Mouse (Mus musculus) hindbrain, embryonic 11.5 days (tissue): ENCODE measurements at regions not wholly inside any gene's neighbourhood (a gene's known extent, or its start where the extent isn't known, plus 50 kb on each side); places are given as distances from the start of the nearest gene placed in this dataset.
"Not testable (repeated sequence)": the region's sequence is repeated elsewhere in the genome, so short reads cannot be mapped to it uniquely, and the experiment has no call there.

Experiments
- ATAC-seq: fragments of 200-750 bp; cut with Nextera tagmentation; 2 replicates; pipeline ENCODE4 v1.8.0; 2017; ENCODE audit warnings: mild to moderate bottlenecking, moderate TSS enrichment, moderate library complexity; ENCODE audit not compliant: low FRiP score
- DNase-seq: peaks from one replicate; pipeline ENCODE4 v3.0.0-alpha.2; 2015; ENCODE audit warnings: low spot score
- H3K27ac ChIP-seq: fragments of 300-500 bp; sonication (generic); 2 replicates; pipeline ENCODE4 v1.5.1; 2014; ENCODE audit warnings: mild to moderate bottlenecking, low read depth, low read length
- H3K27me3 ChIP-seq: fragments of 300-500 bp; sonication (generic); 2 replicates; pipeline ENCODE4 v1.6.1; 2014; ENCODE audit warnings: mild to moderate bottlenecking, low read length, moderate library complexity, mixed read lengths; ENCODE audit not compliant: control insufficient read depth, insufficient read depth
- H3K36me3 ChIP-seq: fragments of 300-500 bp; sonication (generic); 2 replicates; pipeline ENCODE4 v1.6.1; 2014; ENCODE audit warnings: mild to moderate bottlenecking, low read length, moderate library complexity, mixed read lengths; ENCODE audit not compliant: control insufficient read depth, insufficient read depth
- H3K4me1 ChIP-seq: fragments of 300-500 bp; sonication (generic); replicated peaks from 2 replicates; pipeline ENCODE4 v1.6.1; 2014; ENCODE audit warnings: low read length, mixed read lengths; ENCODE audit not compliant: control insufficient read depth, insufficient read depth
- H3K4me2 ChIP-seq: fragments of 300-500 bp; sonication (generic); replicated peaks from 2 replicates; pipeline ENCODE4 v1.6.1; 2014; ENCODE audit warnings: mild to moderate bottlenecking, low read depth, low read length
- H3K4me3 ChIP-seq: fragments of 300-500 bp; sonication (generic); 2 replicates; pipeline ENCODE4 v1.5.1; 2014; ENCODE audit warnings: low read depth, low read length
- H3K9ac ChIP-seq: fragments of 300-500 bp; sonication (generic); 2 replicates; pipeline ENCODE4 v1.6.1; 2014; ENCODE audit warnings: low read depth, low read length
- H3K9me3 ChIP-seq: fragments of 300-500 bp; sonication (generic); 2 replicates; pipeline ENCODE4 v1.6.1; 2016; ENCODE audit warnings: low read length; ENCODE audit not compliant: control insufficient read depth
- WGBS: fragments of 180-500 bp; shearing (Covaris S2); extraction: QIAGEN DNeasy Blood & Tissue Kit; methylation state at CpG from one replicate; pipeline ENCODE4 v1.1.7; 2014; 5-methylcytosine and 5-hydroxymethylcytosine counted together

DNA sequence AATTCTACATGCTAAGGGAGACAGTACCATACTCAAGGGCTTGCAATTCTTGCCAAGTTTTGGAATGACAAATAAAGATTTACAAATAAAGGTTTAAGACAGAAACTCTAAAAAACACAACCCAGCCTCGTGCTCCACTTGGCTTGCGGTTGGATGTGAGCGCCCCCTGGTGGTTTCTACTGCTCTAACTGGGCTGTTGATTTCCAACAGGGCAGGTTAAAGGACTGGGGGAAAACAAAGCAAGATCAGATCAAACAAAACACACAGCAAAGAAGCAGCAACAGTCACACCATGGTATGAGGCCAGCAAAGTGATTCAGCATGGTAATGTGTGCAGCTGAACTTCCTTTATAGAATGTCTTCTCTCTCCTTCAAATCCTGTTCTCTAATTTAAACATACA lies 339.2 kb downstream of the Adam3 start:
- H3K4me2 ChIP-seq: no peak overlapping the region
- H3K9me3 ChIP-seq: no peaks in the 10 kb centered on the region
- DNase-seq: peak; percentile 86
- H3K4me3 ChIP-seq: no peak overlapping the region
- H3K27ac ChIP-seq: no peak overlapping the region
- no peaks in the 10 kb centered on the region for H3K4me1 ChIP-seq
- 11% methylated on average over 3 of the region's 3 CpGs for WGBS
- peak; percentile 53; the same call in 1 of the 2 replicates for ATAC-seq
- H3K36me3 ChIP-seq: no peaks in the 10 kb centered on the region
- no peak overlapping the region for H3K9ac ChIP-seq
- H3K27me3 ChIP-seq: no peaks in the 10 kb centered on the region

DNA sequence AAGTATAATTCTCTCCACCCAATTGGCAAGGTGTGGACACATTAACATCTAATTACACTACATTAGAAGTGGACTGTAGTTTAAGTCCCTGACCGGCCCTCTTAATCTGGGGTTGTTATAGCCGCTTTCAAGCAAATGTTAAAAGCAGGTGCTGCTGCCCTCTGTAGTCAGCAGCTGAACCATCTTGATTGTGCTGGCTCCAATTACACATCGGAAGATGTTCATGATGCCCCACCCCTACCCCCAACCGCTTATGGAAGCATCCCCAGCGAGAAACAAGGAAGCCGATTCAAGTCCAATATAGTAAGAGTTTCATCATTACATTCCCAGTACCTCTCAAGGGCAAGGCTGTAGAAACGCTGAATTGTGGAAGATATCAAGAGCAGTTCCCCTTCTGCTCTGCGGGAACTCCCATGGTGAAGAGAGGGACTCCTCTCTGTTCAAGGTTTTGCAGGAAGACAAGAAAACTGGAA lies 341.7 kb downstream of the Adam3 start:
- H3K9me3 ChIP-seq: no peaks in the 10 kb centered on the region
- 74% methylated on average over 8 of the region's 8 CpGs for WGBS
- no peak overlapping the region for H3K4me3 ChIP-seq
- DNase-seq (no peak), ATAC-seq (no peak)
- no peak overlapping the region for H3K27ac ChIP-seq
- no peak overlapping the region for H3K4me2 ChIP-seq
- H3K9ac ChIP-seq: no peak overlapping the region
- no peaks in the 10 kb centered on the region for H3K36me3 ChIP-seq
- no peaks in the 10 kb centered on the region for H3K27me3 ChIP-seq
- H3K4me1 ChIP-seq: no peaks in the 10 kb centered on the region

- no peaks in the 10 kb centered on the region for H3K27me3 ChIP-seq
- DNase-seq: no peak
- no peaks in the 10 kb centered on the region for H3K4me1 ChIP-seq
- H3K4me2 ChIP-seq: no peak overlapping the region
- no peak overlapping the region for H3K4me3 ChIP-seq
- no peaks in the 10 kb centered on the region for H3K9me3 ChIP-seq
- no peak overlapping the region for H3K9ac ChIP-seq
- 83% methylated on average over 14 of the region's 14 CpGs for WGBS
- no peak for ATAC-seq
- H3K27ac ChIP-seq: no peak overlapping the region
- no peaks in the 10 kb centered on the region for H3K36me3 ChIP-seq
These were observed 342.3 kb downstream of the Adam3 start for GRCm38 (mm10) chr8:24383130-24383962.

DNA sequence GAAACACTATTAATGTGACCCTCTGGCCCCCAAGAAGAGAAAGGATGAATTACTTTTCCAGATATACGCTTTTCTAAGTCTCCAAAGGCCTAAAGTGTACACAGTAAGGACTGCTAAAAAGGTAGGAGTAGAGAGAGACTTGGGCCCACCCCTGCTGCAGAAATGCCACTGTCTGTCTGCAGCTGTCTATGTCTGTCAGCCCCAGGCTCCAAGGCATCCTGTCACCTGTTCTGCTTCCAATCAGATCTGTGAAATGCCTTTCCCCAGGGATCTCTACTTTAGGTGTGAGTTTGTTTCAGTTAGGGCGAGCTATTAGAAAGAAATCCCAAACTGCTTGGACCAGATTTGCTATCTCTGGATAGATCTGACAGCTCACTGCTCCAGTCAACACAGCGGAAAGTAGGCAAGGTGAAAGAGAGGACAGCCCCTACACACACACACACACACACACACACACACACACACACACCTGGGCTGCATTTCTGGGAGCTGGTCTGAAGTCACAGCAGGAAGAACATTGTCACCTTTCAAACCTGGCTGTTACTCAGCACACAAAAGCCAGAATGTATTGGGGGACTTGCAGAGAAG lies 343.9 kb downstream of the Adam3 start:
- no peak for DNase-seq
- no peaks in the 10 kb centered on the region for H3K9me3 ChIP-seq
- no peak for ATAC-seq
- H3K4me2 ChIP-seq: no peak overlapping the region
- H3K4me1 ChIP-seq: no peaks in the 10 kb centered on the region
- no peak overlapping the region for H3K4me3 ChIP-seq
- no peak overlapping the region for H3K27ac ChIP-seq
- H3K36me3 ChIP-seq: no peaks in the 10 kb centered on the region
- H3K27me3 ChIP-seq: no peaks in the 10 kb centered on the region
- no peak overlapping the region for H3K9ac ChIP-seq
- 86% methylated on average over 3 of the region's 3 CpGs for WGBS

DNA sequence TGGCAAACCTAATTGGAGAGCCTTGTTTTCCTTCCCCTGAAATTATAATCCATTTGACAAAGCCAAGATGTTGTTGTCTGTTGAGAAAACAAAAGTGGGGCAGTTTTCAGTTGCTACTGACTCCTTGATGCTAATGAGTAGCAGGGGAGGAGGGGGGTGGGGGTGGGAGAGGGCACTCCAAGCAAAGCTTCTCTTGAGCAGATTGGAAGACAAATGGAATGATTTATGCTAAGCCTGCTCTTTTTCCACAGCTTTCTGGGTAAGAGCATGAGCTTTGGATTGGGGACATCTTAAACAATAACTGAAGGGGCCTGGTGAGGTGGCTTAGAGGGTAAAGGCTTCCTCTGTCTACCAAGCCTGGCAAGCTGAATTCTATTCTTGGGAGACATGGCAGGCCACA lies 347.6 kb downstream of the Adam3 start:
- Histone ChIP-seq H3K9me3 (no peaks in the 10 kb centered on the region), H3K27me3 (no peaks in the 10 kb centered on the region), H3K36me3 (no peaks in the 10 kb centered on the region), H3K27ac (no peak overlapping the region), H3K4me1 (no peaks in the 10 kb centered on the region), H3K4me2 (no peak overlapping the region), H3K4me3 (no peak overlapping the region), H3K9ac (no peak overlapping the region)
- no peak for ATAC-seq
- no peak for DNase-seq

DNA sequence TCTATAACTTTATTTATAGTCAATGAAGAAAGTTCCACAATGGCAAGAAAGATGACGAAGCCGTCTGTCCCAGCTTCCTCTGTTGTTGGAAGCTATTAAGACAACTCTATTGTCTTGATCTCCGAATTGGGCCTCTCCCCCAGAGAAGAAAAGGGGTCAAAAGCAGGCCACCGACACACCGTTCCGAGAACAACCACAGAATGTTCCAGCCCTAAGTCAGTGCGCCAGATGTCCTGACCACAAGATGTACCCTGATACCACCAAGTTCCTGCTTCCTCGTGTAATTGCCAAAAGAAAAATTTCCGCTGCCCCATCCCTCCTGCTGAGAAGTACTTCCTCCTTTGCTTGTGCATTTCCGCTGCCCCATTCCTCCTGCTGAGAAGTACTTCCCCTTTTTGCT lies 348.8 kb downstream of the Adam3 start:
- DNase-seq, H3K4me1 ChIP-seq, H3K9ac ChIP-seq, H3K4me3 ChIP-seq, H3K27ac ChIP-seq, H3K4me2 ChIP-seq, H3K27me3 ChIP-seq, H3K36me3 ChIP-seq, H3K9me3 ChIP-seq, ATAC-seq: not testable (repeated sequence)
- 87% methylated on average over 10 of the region's 10 CpGs for WGBS

DNA sequence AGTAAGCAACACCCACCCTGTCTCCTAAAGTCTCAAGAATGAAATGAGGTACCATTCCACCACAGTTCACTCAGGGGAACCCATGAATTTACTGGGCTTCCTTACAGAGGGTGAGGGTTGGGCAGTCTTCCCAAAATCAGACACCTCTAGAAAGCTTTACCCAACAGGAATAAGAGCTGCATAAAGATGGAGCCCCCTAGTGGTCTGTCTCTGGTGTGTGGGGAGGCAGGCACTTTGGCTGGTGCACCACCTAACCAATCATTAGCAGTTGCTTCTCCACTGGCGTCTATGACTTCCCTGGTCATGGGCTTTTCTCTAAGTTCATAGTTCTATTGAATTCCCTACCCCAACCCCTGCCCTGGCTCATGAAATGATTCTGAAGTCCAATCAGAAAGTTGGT lies 351.1 kb downstream of the Adam3 start:
- no peaks in the 10 kb centered on the region for H3K4me1 ChIP-seq
- H3K9me3 ChIP-seq: no peaks in the 10 kb centered on the region
- no peaks in the 10 kb centered on the region for H3K36me3 ChIP-seq
- ATAC-seq: no peak
- H3K9ac ChIP-seq: no peak overlapping the region
- no peak overlapping the region for H3K4me3 ChIP-seq
- H3K27me3 ChIP-seq: no peaks in the 10 kb centered on the region
- no peak overlapping the region for H3K27ac ChIP-seq
- DNase-seq: no peak
- H3K4me2 ChIP-seq: no peak overlapping the region
- WGBS: 95% methylated on average over 1 of the region's 1 CpGs

DNA sequence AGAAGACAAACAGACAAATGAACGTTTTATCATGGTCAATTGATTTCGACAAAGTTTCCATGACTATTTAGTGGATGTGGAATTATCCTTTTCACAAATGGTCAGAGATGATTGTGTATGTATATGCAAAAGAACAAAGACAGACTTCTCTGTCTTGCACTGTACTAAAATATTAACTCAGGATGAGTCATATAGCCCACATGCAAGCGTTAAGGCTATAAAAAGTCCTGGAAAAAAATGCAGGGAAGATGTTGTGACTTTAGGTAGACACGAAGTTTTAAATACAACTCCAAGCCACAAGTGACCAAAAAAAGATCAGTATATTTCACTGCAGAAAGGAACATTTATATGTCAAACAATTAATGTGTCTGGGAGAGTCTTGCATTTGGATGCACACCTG lies 353.6 kb downstream of the Adam3 start:
- Histone ChIP-seq H3K36me3 (no peaks in the 10 kb centered on the region), H3K4me1 (no peaks in the 10 kb centered on the region), H3K9ac (no peak overlapping the region), H3K27ac (no peak overlapping the region), H3K9me3 (no peaks in the 10 kb centered on the region), H3K27me3 (no peaks in the 10 kb centered on the region), H3K4me3 (no peak overlapping the region), H3K4me2 (no peak overlapping the region)
- DNase-seq (no peak), ATAC-seq (no peak)
- WGBS: 85% methylated on average over 4 of the region's 4 CpGs

- no peak overlapping the region for H3K4me2 ChIP-seq
- DNase-seq (no peak), ATAC-seq (no peak)
- H3K9me3 ChIP-seq: no peaks in the 10 kb centered on the region
- H3K27ac ChIP-seq: no peak overlapping the region
- H3K4me3 ChIP-seq: no peak overlapping the region
- H3K36me3 ChIP-seq: no peaks in the 10 kb centered on the region
- H3K9ac ChIP-seq: no peak overlapping the region
- H3K27me3 ChIP-seq: no peaks in the 10 kb centered on the region
- no peaks in the 10 kb centered on the region for H3K4me1 ChIP-seq
These were observed 359.7 kb downstream of the Adam3 start for GRCm38 (mm10) chr8:24366000-24366399.
